Mouse (Mus musculus) adrenal gland, adult (tissue): ENCODE results near the gene Fcer2a.

ENCODE experiments used
- DNase-seq, 2 experiments: peaks; one replicate each; pipeline ENCODE4 v3.0.0; 2022 to 2023; ENCODE audit warnings: low spot score in 1 of 2; ENCODE audit not compliant: inconsistent age in 2 of 2

Fcer2a gene

DNA sequence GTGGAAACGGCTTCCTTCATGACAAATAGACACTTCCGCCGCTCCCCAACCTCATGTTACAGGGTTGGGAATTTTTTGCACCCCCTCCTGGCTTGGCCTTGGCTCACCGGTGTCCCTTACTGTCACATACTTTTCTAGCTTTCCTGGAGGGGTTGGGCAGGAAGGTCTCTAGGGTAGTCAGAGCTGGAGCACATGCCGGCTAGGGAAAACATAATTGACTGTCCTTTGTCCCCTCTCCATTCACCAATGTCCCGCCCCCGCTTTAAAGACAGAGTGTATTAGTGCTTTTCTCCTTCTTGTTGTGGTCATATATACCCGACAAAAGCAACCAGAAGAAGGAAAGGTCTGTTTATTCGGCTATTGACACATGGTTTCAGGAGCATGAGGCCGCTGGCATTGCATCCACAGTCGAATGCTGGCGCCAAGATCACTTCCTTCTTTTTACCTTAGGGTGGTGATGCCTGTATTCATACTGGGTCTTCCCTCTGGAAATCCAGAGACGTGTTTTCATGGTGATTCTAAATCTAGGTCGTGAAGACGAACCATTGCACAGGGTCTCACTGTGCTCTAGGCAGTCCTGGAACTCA is 16.9 kb downstream of the Fcer2a start:
- peak in 1 of 2 experiments; percentile 46 for DNase-seq

DNA sequence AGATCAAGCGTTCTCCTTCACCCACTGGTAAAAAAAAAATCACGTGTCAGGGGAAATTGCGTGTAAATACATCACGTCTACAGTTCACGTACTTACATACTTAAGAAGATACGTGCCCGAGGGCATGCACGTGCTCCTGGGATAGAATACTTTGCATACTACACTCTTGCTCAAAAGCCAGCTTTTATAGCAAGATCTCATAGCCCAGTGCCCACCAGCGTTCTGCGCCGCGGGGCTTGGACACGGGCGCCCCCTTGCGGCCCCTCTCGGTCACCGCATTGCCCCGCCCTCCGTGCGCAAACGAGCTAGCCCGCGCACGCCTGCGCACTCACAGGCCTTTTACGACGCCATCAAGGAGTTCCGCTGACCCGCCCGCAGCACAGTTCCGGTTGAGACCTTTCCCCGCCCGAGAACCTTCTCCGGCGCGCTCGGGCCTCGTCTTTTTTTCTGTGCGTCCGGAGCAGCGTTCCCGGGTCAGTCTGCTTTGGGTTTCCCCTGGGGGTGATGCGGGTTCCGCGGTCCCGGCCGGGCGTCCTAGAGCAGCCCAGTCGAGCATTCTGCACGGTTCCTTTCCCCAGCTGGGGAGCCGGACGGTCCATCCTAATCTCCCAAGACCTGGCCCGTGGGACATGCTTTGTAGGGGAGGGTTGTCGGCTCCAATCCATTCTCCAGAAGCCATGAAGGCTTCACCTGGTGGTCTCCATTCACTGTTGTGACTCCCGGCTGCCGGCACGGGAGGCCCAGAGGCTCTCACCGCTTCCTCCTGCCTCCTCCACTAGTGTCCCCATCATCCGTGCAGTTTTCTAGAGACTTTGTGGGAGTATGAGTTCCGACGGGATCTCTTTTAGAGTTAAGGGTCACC is 17.6 kb downstream of the Fcer2a start, which contains the start of gene Trappc5:
Gene Trappc5 (plus strand): TSS at position 169 of the 862 bp plus-strand sequence.
- peak; percentile 95 to 98 for DNase-seq

DNA sequence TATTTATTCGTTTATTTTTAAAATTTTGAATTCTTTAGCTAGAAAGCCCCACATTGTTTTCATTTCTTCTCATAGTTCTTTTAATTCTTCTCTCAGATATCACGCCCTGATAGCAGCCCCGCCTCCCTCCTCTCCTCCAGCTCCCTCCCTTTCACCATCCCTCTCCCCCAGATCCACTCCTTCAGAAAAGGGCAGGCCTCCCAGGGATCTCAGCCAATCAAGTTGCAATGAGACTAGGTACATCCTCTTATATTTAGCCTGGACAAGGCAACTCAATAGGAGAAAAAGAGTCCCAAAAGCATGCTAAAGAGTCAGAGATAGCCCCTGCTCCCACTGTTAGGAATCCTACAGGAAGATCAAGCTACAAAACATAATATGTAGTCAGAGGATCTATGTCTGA is 19.3 kb downstream of the Fcer2a start:
- no peak for DNase-seq

DNA sequence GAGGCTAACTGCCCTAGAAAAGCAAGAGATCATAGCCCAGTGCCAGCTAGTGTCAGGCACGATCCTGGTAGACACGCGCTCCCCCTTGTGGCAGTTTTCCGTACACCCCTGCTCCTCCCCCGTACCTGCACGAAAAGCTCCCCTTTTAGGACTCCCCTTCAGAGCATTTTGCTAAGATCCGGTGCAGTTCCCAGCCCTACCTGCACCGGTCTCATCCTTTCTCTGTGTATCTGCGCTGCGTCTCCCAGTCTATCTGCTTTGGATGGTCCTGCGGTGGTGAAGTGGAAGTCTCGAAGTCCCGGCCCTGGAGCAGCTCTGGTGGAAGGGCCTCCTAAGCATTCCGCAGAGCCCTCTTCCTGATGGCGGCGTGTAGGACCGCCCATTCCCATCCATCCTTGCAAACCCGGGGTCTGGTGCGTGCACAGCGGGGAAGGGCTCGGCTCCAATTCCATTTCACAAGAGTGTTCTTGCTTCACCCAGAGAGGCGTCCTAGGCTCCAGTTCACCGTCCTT is 21.9 kb downstream of the Fcer2a start, which contains the start of gene Fcor:
Gene Fcor (minus strand): TSS at position 383 of the 512 bp plus-strand sequence.
- DNase-seq, result peak; percentile 80 to 96

DNA sequence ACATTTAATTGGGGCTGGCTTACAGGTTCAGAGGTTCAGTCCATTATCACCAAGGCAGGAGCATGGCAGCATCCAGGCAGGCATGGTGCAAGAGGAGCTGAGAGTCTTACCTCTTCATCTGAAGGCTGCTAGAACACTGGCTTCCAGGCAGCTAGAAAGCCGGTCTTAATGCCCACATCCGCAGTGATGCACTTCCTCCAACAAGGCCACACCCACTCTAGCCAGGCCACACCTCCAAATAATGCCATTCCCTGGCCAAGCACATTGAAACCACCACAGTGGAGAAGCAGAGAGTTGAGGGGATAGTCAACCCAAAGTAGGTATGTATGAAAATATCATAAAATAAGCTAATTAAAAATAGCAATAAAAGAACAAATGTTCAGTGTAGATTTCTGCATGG is 23.6 kb downstream of the Fcer2a start:
- no peak for DNase-seq

DNA sequence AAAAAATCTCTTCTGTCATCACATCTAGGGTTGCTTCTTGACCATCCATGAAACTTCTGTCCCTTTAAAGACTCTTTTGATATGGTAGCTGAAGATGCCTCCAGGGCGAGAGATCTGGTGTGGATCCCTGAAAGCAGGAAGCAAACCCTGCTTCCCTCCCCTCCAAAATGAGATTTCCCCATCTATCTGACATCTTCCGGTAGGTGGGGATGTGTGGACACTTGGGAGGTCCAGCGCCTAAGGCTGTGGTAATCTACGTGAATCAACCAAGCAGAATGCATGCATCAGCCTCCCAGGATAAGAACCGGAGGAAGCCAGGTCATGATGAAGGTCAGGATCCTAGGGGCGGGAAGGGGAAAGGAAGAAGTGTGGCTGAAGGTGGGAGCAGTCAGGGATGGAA is 28.5 kb downstream of the Fcer2a start, which contains the start of gene Mcemp1:
Gene Mcemp1 (plus strand): TSS at position 248 of the 400 bp plus-strand sequence.
- no peak for DNase-seq

DNA sequence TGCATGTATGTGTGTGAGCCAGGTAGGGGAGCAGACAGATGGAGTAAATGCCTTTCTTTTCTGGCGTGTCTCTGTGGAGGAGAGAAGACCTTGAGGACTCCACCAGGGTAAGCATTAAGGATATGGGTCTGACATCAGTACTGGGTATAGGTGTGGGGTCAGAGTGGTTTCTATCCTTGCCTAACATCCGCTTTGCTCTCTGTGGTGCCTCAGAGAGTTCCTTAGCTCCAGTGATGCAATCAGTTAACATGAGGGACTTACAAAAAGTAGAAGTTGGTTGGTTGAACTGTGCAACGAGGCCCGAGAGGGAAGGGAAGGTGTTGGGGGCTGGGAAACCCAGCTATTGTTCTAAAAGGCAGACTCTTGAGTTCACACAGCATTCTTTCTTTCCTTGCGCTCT is 29.6 kb downstream of the Fcer2a start:
- DNase-seq, result no peak

DNA sequence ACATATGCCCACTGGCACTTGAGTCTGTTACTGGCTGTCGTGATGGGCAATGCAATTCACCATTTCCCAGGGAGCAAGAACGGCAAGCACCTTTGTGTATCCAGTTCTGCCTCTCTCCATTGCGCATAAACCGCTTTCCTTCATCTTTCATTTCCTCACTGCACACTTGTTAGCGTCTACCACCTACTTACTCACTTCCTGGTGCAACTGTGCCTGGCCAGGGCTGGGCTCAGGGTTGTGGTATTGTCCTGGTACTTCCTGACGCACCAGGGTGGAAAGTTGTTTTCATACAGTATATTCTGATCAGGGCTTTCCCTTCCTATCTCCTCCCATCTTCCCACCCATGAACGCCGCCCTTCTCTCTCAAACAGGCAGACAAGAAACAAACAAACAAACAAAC is 33.1 kb downstream of the Fcer2a start:
- no peak for DNase-seq

DNA sequence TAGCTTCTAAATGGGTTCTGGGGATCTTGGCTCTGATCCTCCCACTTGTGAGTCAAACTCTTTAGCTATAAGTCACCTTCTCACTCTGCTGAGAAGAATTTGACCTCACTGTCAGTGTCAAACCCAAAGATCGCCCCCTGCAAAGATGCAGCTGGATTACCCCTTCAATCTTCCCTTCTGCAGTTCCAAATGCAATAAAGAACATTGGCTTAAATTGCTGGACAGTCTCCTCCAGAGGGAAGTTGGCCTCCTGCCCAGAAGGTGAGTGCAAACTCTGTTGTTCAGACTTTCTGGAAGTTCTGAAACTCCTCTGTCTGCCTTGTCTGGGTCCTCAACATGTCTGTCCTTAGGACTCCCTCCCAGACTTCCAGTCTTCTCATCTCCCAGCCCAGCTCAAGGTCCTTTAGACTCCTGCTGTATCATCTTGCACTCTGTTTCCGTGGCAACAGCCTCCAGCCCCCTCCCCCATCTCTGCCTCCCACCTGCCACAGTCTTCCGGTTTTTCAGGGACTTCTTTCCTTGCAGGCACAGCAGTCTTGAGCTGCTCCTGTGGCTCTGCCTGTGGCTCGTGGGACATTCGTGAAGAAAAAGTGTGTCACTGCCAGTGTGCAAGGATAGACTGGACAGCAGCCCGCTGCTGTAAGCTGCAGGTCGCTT is 37.1 kb downstream of the Fcer2a start:
- no peak for DNase-seq

DNA sequence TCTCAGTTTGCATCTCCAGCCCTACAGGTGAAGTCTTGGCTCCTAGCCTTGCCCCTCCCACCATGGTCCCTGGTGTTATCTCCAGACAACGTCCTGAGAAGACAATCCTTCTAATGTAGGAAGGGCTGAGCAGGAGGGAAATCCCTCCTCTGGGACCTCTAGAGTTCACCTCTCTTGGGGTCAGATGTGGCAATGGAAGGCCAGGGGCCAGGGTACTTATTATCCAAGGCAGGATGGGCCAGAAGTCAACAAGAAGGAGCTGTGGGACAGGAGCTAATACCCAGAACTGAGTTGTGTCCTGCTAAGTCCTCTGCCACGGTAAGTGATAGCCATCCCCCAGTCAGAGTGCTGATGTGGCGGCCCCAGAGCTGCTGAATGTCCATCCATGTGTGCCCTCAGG is 38.4 kb downstream of the Fcer2a start, which contains the start of gene Retn:
Gene Retn (plus strand): TSS at position 245 of the 400 bp plus-strand sequence.
- peak in 1 of 2 experiments; percentile 55 for DNase-seq

DNA sequence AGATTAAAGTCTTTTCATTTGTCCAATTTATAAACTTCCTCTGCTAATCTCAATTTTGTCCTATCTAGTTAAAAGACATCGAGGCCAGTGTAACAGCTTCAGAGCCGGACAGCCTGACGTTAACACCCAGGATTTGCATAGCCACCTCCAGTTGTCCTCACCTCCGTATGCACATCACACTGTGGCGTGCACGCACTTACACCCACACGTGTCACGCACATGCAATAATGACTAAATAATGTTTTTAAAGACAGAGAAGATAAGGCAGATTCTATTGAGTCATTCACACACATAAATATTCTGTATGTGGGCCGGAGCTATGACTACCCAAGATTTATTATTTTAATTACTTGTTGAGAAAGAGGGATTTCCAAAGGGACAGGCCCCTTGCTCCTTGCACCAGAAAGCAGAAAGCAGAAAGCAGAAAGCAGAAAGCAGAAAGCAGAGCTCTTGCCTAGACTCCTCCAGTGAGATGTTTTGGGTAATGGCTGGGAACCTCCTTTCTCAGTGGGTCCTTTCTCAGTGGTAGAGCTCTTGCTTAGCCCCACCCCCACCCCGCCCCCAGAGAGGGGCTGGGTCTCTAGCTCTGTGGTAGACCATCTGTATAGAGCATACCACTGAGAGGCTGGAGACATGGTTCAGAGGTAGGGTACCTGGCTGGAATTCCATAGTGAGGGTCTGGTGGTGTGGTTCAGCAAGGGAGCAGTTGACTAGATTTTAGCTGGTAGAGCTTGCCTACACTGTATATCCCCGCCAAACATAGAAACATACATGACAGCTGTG is 39.1 kb downstream of the Fcer2a start:
- no peak for DNase-seq

DNA sequence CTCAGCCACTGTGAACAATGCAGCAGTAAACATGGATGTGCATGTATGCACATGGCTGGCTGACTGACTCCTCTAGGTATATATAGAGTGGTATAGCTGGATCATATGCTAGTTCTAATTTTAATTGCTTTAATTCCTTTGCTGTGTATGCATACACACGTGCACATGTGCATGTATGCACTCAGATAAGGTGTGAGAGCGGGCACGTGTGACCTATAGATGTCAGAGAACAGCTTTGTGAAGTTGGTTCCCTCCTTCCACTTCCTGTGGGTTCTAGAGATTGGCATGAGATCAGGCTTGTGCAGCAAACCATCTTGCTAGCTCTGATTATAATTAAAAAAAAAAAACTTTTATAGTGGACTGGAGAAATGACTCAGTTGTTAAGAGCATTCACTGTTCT is 41.1 kb downstream of the Fcer2a start:
- no peak for DNase-seq

DNA sequence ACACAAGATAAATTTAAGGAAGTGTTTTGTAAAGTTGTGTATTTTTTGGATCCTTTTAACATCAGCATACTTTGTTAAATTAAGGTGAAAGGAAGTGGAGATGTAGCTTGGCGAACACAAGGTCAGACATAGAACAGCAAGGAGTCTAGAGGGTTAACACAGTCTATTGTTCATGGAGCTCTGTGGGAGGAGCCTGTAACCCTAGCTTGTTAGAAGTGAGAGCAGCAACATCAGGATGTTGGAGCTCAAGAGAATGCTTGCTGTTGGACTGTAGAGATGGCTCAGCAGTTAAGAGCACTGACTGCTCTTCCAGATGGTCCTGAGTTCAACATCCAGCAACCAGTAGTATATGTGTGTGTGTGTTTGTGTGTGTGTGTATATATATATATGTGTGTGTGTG is 45.0 kb downstream of the Fcer2a start:
- no peak for DNase-seq

DNA sequence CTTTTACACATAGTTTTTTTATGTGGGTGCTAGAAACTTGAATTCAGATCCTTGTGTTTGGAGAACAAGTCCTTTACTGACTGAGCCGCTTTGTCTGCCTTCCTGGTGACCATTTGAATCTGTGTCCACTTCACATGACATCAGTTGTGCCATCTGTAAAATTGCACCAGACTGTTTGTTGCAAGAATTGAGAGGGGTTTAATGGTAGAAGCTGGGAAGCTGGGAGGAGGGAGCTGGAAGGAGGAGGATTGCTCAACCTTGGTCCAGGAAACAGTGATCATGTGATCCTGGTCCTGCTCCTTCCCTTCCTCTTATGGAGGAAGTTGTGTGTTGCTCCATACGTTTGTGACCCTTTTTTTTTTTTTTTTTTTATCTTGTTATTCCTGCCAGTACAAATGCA is 45.7 kb downstream of the Fcer2a start:
- no peak for DNase-seq

DNA sequence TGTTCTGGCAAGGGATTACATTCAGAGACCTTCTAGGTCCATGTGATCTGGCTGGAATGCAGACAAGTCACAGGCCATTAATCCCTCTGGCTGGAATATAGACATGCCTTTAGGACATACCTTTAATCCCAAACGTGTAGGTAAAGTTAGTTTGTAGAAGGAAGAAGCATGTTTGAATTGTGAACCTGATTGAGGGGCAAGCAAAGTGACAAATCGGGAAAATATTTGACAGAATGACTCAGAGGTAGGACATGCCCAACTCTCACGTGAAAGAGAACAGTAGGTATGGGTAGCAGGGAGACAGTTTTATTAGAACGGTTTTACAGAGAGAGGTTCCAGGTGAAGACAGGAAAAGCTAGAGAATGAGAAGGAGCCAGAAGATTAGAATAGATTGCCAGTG is 46.4 kb downstream of the Fcer2a start:
- no peak for DNase-seq

DNA sequence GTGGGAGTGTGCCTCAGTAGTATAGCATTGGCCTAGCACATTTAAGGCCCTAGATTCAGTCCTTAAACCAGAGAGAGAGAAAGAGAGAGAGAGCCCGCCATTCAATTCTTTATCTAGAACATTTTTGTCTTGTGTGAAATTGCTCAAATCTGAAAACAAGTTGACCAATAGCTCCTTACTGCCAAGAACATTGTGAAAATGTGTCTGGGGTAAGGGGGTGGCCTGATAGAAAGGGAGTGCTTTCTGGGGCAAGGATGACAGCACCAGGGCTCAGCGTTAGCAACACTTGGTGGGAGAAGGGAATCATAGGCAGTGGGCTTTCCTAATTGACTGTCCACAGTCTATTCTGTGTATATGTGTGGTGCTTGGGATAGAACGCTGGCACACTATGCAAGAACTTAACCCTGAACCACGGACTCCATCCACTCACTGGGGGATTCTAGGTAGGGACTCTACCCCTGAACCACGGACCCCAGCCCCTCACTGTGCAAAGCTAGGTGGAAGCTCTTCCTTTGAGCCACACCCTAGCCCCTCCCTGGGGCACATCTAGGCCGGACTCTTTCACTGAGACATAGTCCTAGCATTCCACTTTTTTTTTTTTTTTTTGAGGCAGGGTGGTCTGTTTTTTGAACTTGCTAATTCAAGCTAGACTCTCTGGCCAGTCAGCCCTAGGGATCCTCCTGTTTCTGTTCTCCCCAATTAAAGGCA is 47.0 kb downstream of the Fcer2a start:
- DNase-seq, result peak in 1 of 2 experiments; percentile 62

DNA sequence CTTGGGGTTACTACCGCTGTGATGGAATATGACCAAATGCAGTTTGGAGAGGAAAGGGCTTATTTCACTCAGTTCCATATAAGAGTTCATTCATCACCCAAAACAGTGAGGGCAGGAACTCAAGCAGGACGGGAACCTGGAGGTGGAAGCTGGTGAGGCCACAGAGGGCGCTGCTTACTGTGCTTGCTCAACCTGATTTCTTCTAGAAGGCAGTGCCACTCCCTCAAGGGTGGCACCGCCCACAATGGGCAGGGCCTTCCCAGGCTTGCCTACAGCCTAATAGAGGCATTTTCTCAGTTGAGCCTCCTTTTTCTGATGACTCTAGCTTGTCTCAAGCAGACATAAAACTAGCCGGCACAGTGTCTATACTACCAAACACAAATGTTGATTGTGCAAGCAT is 48.2 kb downstream of the Fcer2a start:
- peak; percentile 50 to 83 for DNase-seq
